Mouse (Mus musculus) heart, embryonic 15.5 days (tissue): Measurements from ENCODE around the gene Sars2. TPM values are rescaled to one million over a fixed set of nuclear protein-coding genes. Genes with fewer than 3 reads are reported as not detected.

Experiments
- ATAC-seq: fragments of 200-750 bp; cut with Nextera tagmentation; replicated peaks from 2 replicates; pipeline ENCODE4 v1.8.0; 2017; ENCODE audit warnings: low read depth, moderate TSS enrichment; ENCODE audit not compliant: insufficient number of reproducible peaks, insufficient read depth, low FRiP score
- H3K27ac ChIP-seq: fragments of 300-500 bp; sonication (generic); 2 replicates; pipeline ENCODE4 v1.5.1; 2015; ENCODE audit warnings: mild to moderate bottlenecking, inconsistent platforms
- H3K27me3 ChIP-seq: fragments of 300-500 bp; sonication (generic); 2 replicates; pipeline ENCODE4 v1.6.1; 2015; ENCODE audit warnings: inconsistent platforms
- H3K36me3 ChIP-seq: fragments of 300-500 bp; sonication (generic); 2 replicates; pipeline ENCODE4 v1.6.1; 2015; ENCODE audit warnings: mild to moderate bottlenecking, inconsistent platforms
- H3K4me1 ChIP-seq: fragments of 300-500 bp; sonication (generic); replicated peaks from 2 replicates; pipeline ENCODE4 v1.6.1; 2015; ENCODE audit warnings: inconsistent platforms
- H3K4me2 ChIP-seq: fragments of 300-500 bp; sonication (generic); 2 replicates; pipeline ENCODE4 v1.6.1; 2015; ENCODE audit warnings: inconsistent platforms, mild to moderate bottlenecking, moderate library complexity
- H3K4me3 ChIP-seq: fragments of 300-500 bp; sonication (generic); 2 replicates; pipeline ENCODE4 v1.5.1; 2015; ENCODE audit warnings: mild to moderate bottlenecking, inconsistent platforms
- H3K9ac ChIP-seq: fragments of 300-500 bp; sonication (generic); 2 replicates; pipeline ENCODE4 v1.6.1; 2015; ENCODE audit warnings: mild to moderate bottlenecking, inconsistent platforms
- H3K9me3 ChIP-seq: fragments of 300-500 bp; sonication (generic); replicated peaks from 2 replicates; pipeline ENCODE4 v1.6.1; 2016; ENCODE audit warnings: inconsistent platforms
- WGBS: fragments of 180-500 bp; shearing (Covaris S2); methylation state at CpG from one replicate; pipeline ENCODE4 v1.1.7; 2015; ENCODE audit warnings: mixed read lengths; 5-methylcytosine and 5-hydroxymethylcytosine counted together
- polyA plus RNA-seq: library from polyadenylated mRNA; unstranded; fragments of >200 nt; fragmentation: Nextera tagmentation; extraction: Ambion mirVana; gene quantifications from 2 replicates; pipeline ENCODE4 v1.2.1, GENCODE M21; 2015

Sars2 gene
- polyA plus RNA-seq, 1 experiment from 2014 or later = 16.8 TPM

DNA sequence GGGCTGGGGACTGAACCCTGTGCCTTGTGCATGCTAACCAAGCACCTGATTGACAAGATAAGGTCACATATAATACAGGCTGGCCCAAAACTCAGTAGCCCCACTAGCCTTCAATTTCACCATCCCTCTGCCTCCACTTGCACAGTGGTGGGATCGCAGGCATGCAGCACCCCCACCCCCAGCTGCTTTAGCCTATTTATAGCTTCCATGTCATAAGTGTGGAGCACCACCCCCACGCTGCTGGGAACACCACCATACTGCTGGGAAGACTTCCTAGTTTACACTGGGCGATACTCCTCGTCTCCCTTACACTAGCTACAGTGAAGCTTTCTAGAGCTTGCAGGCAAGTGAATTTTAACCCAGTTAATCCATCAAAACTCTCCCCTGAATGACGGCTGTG lies 27.1 kb upstream of the Sars2 start:
- no peaks in the 10 kb centered on the region for H3K27me3 ChIP-seq
- no peak overlapping the region for H3K9ac ChIP-seq
- H3K9me3 ChIP-seq = no peaks in the 10 kb centered on the region
- peaks cover 20% of the 10 kb centered on the region for H3K4me1 ChIP-seq
- peak overlapping the region; percentile 18; the same call in 1 of the 2 replicates for H3K4me2 ChIP-seq
- H3K4me3 ChIP-seq = no peak overlapping the region
- peak overlapping the region; percentile 27; the same call in 1 of the 2 replicates for H3K27ac ChIP-seq
- no peaks in the 10 kb centered on the region for H3K36me3 ChIP-seq
- 44% methylated on average over 5 of the region's 5 CpGs for WGBS
- no peak; the same call in 1 of the 2 replicates for ATAC-seq

DNA sequence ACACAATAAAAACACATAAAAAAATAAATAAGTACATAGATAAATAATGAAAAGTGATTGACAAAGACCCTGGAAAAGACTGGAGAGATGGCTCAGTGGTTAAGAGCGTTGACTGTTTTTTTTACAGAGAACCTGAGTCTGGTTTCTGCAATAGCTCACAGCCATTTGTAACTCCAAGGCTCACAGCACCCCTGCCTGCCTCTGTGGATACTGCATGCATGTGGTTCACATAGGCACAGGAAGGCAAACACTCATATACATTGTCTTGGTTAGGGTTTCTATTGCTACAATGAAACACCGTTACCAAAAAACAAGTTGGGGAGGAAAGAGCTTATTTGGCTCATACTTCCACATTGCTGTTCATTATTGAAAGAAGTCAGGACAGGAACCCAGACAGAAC lies 26.2 kb upstream of the Sars2 start:
- Histone ChIP-seq H3K27ac (no peak overlapping the region), H3K4me2 (no peak overlapping the region), H3K9ac (no peak overlapping the region), H3K36me3 (no peaks in the 10 kb centered on the region), H3K27me3 (no peaks in the 10 kb centered on the region), H3K4me3 (no peak overlapping the region), H3K9me3 (no peaks in the 10 kb centered on the region), H3K4me1 (peaks cover 20% of the 10 kb centered on the region)
- ATAC-seq = no peak
- WGBS = 100% methylated on average over 2 of the region's 2 CpGs

DNA sequence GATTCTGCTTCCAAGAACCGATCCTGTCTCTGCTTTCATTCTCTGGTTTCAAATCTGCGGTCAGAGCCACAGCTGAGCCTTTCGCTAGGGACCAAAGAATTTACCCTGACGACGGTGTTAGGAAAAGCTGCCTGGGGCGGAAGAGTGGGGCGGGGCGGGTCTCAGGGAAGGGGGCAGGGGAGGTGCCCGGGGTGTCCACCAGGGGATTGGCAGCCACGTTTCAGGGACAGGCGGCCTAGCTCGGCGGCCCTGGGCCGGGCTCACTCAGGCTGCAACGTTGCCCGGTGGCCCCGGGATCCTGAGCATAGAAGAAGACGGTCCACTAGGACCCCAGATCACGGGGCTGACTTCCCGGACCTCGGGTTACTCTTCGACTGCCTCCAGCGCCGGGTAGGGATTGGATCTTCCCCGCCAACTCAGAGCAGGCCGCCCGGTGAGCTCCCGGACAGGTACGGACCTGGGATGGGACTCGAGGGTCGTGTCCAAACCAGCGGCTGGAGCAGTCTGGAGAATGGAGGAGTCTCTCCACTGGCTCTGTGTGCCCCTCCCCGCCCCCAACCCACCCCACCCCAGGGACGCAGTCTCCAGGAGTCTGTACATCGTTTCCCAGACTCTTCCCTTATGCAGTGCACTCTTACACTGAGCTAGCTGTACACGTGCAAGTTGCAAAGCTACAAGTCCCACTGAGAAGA lies 25.1 kb upstream of the Sars2 start, which contains the start of gene Fbxo17:
Gene Fbxo17 (plus strand): TSS at position 215 of the 692 bp plus-strand sequence.
- Histone ChIP-seq H3K27ac (peak within 1 kb of the TSS; percentile 66), H3K4me1 (peaks cover 22% of the 10 kb centered on the region), H3K4me3 (peak within 1 kb of the TSS; percentile 68), H3K36me3 (no peaks in the 10 kb centered on the region), H3K27me3 (no peaks in the 10 kb centered on the region), H3K9ac (peak within 1 kb of the TSS; percentile 58), H3K9me3 (no peaks in the 10 kb centered on the region), H3K4me2 (peak within 1 kb of the TSS; percentile 87)
- ATAC-seq = peak; percentile 79
- under 1% methylated on average over 35 of the region's 36 CpGs for WGBS

DNA sequence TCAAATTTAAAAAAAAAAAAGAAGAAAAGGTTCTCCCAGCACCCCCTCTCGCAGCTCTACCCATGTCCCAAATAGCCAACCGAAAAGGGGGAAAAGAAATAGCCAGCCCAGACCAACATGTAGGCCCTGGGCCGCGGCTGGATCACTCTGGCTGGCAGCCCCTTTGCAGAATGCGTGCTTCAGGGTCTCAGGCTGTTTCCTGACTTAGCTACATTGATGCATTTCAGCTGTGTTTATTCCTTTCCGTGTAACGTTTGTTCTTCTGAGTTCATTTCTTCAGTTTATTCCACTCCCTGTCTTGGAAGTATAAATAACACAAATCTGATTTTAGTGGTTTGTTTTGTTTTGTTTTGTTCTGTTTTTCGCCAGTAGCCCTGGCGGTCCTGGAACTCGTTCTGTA lies 24.1 kb upstream of the Sars2 start:
- Histone ChIP-seq H3K36me3 (no peaks in the 10 kb centered on the region), H3K9me3 (no peaks in the 10 kb centered on the region), H3K4me3 (peak overlapping the region; percentile 68), H3K4me1 (peaks cover 22% of the 10 kb centered on the region), H3K27me3 (no peaks in the 10 kb centered on the region), H3K4me2 (peak overlapping the region; percentile 87), H3K27ac (no peak overlapping the region), H3K9ac (no peak overlapping the region)
- ATAC-seq = no peak
- 82% methylated on average over 10 of the region's 10 CpGs for WGBS

DNA sequence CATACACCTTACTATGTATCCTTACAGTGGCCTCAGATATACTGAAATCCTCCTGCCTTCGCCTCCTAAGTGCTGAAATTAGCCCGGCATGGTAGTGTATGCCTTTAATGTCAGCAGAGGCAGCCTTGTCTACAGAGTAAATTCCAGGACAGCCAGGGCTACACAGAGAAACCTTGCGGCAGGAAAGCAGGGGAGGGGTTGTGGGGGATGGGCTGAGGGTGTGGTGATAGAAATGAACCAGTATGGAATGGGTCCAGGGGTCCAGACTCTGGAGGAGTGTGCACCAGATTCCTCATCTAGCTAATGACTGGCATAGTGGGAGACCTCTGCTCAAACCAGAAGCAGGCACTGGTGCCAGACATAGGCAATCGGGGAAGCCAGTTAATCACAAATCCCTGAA lies 22.6 kb upstream of the Sars2 start:
- Histone ChIP-seq H3K9ac (no peak overlapping the region), H3K4me1 (peaks cover 22% of the 10 kb centered on the region), H3K9me3 (no peaks in the 10 kb centered on the region), H3K4me2 (no peak overlapping the region), H3K36me3 (no peaks in the 10 kb centered on the region; the same call in 1 of the 2 replicates), H3K27me3 (no peaks in the 10 kb centered on the region), H3K27ac (0 out of 2 replicates have a peak overlapping the region, but pooled peaks have one; percentile 23), H3K4me3 (no peak overlapping the region)
- WGBS = 26% methylated on average over 4 of the region's 4 CpGs
- no peak for ATAC-seq

DNA sequence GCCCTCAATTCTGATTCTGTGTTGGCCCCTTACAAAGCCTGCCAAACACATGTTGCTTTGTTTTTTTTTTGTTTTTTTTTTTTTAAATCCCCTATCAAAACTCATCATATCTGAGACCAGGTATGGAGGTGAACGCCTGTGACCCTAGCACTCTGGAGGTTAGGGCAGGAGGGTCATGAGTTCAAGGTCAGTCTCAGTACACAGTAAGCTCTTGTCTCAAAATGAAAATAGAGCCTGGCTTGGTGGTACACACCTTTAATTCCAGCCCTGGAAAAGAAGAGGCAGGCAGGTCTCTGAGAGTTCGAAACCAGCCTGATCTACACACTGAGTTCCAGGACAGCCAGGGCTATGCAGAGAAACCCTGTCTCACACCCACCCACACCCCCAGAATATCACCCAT lies 22.1 kb upstream of the Sars2 start:
- no peak for ATAC-seq
- H3K36me3 ChIP-seq = peaks cover 4% of the 10 kb centered on the region
- H3K4me1 ChIP-seq = peaks cover 18% of the 10 kb centered on the region
- no peak overlapping the region for H3K4me3 ChIP-seq
- WGBS = 81% methylated on average over 2 of the region's 2 CpGs
- no peaks in the 10 kb centered on the region for H3K27me3 ChIP-seq
- no peak overlapping the region for H3K4me2 ChIP-seq
- H3K9me3 ChIP-seq = no peaks in the 10 kb centered on the region
- H3K27ac ChIP-seq = no peak overlapping the region
- no peak overlapping the region for H3K9ac ChIP-seq

DNA sequence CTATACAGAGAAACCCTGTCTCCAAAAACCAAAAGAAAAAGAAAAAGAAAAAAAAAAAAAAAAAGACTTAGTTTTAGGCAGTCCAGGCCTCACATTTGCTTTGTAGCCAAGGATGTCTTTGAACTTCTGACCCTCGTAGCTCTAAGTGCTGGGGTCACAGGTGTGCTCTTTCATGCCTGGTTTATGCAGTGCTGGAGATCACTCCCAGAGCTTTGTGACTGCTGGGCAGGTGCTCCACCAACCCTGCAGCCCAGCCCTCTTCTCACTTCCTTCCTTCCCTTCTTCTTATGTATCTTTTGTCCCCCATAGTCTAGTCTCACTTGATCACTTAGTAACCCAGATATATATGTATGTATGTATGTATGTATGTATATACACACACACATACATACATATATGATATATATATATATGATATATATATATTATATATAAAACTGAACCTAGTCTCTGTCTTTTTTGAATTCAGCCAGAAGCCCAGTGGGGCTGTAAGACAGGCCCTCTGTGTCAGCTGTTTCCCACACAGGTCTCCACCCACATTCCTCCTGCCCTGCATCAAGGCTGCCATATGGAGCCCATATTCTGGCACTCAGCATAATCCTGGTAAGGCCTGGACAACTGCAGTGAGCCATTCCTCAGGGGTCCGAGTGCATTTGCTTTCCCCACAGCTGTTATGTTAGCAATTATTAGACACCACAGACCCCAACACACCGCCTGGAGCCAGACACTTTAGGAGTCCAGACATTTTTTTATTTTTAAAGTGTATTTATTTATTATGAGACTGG lies 20.8 kb upstream of the Sars2 start:
- ATAC-seq = no peak
- WGBS = 76% methylated on average over 3 of the region's 3 CpGs
- peaks cover 12% of the 10 kb centered on the region; the same call in 1 of the 2 replicates for H3K4me1 ChIP-seq
- H3K9me3 ChIP-seq = no peaks in the 10 kb centered on the region
- H3K9ac ChIP-seq = no peak overlapping the region
- no peaks in the 10 kb centered on the region for H3K27me3 ChIP-seq
- no peak overlapping the region for H3K4me2 ChIP-seq
- no peak overlapping the region for H3K4me3 ChIP-seq
- peaks cover 5% of the 10 kb centered on the region for H3K36me3 ChIP-seq
- no peak overlapping the region for H3K27ac ChIP-seq

DNA sequence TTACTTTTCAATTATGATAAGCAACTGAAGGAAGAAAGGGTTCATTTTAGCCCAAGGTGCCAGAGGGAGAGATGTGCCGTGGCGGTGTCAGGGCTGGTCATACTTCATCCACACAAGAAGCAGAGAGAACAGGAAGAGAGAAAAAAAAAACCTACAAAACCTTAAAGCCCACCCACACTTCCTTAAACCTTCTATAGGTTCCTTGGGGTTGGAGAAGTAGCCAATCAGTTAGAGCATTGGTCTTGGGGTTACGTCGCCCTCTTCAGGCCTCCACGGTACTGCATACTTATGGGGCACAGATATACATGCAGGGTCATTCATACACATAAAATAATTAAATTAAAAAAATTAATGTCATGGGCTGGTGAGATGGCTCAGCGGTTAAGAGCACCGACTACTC lies 19.7 kb upstream of the Sars2 start:
- no peak overlapping the region for H3K9ac ChIP-seq
- H3K36me3 ChIP-seq = peaks cover 5% of the 10 kb centered on the region
- H3K4me3 ChIP-seq = no peak overlapping the region
- H3K27me3 ChIP-seq = no peaks in the 10 kb centered on the region
- WGBS = 90% methylated on average over 7 of the region's 7 CpGs
- peaks cover 10% of the 10 kb centered on the region; the same call in 1 of the 2 replicates for H3K4me1 ChIP-seq
- H3K27ac ChIP-seq = no peak overlapping the region
- ATAC-seq = no peak
- H3K4me2 ChIP-seq = no peak overlapping the region
- H3K9me3 ChIP-seq = no peaks in the 10 kb centered on the region

DNA sequence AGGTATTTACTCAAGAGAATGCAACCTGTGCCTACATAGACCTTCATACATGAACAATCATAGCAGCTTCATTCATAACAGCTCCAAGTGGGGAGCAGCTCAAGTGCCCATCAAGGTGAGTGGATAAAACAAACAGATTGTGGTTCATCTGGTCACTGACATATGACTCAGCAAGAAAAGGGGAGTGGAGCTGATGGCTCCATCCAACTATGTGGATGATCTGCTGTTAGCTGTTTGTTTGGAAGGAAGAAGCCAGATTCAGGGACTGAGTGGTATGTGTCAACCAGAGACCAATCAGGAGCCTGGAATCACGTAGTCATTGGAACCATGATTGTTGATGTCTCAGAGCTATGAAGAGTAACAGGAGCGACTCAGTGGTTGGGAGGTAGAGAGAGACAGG lies 17.2 kb upstream of the Sars2 start:
- Histone ChIP-seq H3K9me3 (no peaks in the 10 kb centered on the region), H3K4me1 (peaks cover 8% of the 10 kb centered on the region), H3K9ac (no peak overlapping the region), H3K4me3 (no peak overlapping the region), H3K36me3 (peaks cover 5% of the 10 kb centered on the region), H3K27me3 (no peaks in the 10 kb centered on the region), H3K27ac (no peak overlapping the region), H3K4me2 (no peak overlapping the region)
- ATAC-seq = no peak
- 87% methylated on average over 2 of the region's 2 CpGs for WGBS

DNA sequence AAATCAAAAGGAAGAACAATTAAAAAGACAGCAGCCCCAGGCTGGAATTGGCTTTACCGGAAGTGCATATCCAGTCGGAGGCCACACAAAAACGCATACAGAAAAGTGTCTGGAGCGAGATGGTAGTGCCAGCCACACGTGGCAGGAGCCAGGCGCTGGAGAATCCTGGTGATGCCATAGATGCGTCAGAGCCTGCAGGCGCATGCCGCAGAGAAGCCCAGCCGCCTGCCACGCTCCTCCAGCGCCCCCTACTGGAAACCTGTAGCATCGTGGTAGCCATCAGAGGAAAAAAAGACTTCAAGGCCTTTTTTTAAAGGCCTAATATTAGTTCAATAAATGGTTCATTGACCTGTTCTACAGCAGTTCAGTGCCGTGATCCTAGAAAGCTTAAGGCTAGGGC lies 15.2 kb upstream of the Sars2 start:
- Histone ChIP-seq H3K9me3 (peaks cover 5% of the 10 kb centered on the region; the same call in 1 of the 2 replicates), H3K27me3 (no peaks in the 10 kb centered on the region), H3K27ac (no peak overlapping the region), H3K4me1 (peaks cover 6% of the 10 kb centered on the region), H3K9ac (no peak overlapping the region), H3K36me3 (peaks cover 13% of the 10 kb centered on the region), H3K4me2 (no peak overlapping the region), H3K4me3 (no peak overlapping the region)
- 10% methylated on average over 14 of the region's 14 CpGs for WGBS
- ATAC-seq = 0 out of 2 replicates have a peak, but pooled peaks have one; percentile 50

DNA sequence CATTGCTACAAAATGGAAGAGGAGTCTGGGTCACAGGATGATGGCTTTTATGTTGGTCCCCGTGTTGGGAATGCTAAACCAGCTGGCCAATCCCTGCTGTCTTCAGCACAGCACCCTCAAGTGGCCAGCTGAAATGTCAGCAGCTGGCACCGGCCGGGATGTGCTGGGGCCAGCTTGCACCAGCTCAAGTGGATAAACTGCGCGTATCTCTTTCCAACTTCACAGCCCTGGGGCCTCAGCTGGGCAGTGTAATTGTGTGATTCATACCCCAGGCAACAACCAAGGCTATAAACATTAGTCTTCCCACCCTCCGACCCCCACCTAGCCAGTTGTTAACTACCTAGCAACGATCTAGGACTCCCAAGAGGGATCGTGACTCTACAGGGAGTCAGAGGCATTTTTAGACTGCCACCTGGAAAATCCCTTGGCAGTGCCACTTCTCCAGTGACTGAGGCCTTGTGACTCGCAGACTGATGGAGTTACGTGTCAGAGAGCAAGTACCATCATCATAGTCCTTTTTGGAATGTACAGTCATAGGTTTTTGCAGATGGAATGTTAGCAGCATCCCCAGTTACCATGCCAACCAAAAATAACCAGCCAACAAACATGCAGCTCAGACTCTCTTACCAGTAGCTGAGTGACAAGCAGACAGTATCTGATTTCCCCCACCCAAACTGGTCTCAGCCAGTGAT lies 14.0 kb upstream of the Sars2 start:
- H3K4me2 ChIP-seq = no peak overlapping the region
- no peak for ATAC-seq

More for the DNA sequence above, 14.0 kb upstream of the Sars2 start:
- peaks cover 9% of the 10 kb centered on the region; the same call in 1 of the 2 replicates for H3K9me3 ChIP-seq
- peaks cover 11% of the 10 kb centered on the region for H3K4me1 ChIP-seq
- no peak overlapping the region for H3K27ac ChIP-seq
- no peak overlapping the region for H3K4me3 ChIP-seq
- H3K27me3 ChIP-seq = no peaks in the 10 kb centered on the region
- H3K9ac ChIP-seq = no peak overlapping the region
- H3K36me3 ChIP-seq = peaks cover 13% of the 10 kb centered on the region
- 54% methylated on average over 10 of the region's 10 CpGs for WGBS
